Mouse (Mus musculus) intestine, postnatal 0 days (tissue): ENCODE results near the gene Slc22a16. TPM values are rescaled to one million over a fixed set of nuclear protein-coding genes. Genes with fewer than 3 reads are reported as not detected.
"Not testable (repeated sequence)": the region's sequence is repeated elsewhere in the genome, so short reads cannot be mapped to it uniquely, and the experiment has no call there.

Source experiments
- ATAC-seq: fragments of 200-750 bp; cut with Nextera tagmentation; 2 replicates; pipeline ENCODE4 v1.8.0; 2017; ENCODE audit warnings: mild to moderate bottlenecking, moderate TSS enrichment, moderate library complexity
- H3K27ac ChIP-seq: fragments of 300-500 bp; sonication (generic); 2 replicates; pipeline ENCODE4 v1.5.1; 2014; ENCODE audit warnings: mild to moderate bottlenecking, low read depth, low read length, moderate library complexity
- H3K27me3 ChIP-seq: fragments of 300-500 bp; sonication (generic); replicated peaks from 2 replicates; pipeline ENCODE4 v1.6.1; 2014; ENCODE audit warnings: low read length, mixed read lengths; ENCODE audit not compliant: control insufficient read depth, insufficient read depth
- H3K36me3 ChIP-seq: fragments of 300-500 bp; sonication (generic); 2 replicates; pipeline ENCODE4 v1.6.1; 2014; ENCODE audit warnings: mild to moderate bottlenecking, moderate library complexity; ENCODE audit not compliant: control insufficient read depth, insufficient read depth
- H3K4me1 ChIP-seq: fragments of 300-500 bp; sonication (generic); replicated peaks from 2 replicates; pipeline ENCODE4 v1.6.1; 2014; ENCODE audit warnings: antibody characterized with exemption, low read length, mixed read lengths; ENCODE audit not compliant: control insufficient read depth, insufficient read depth
- H3K4me2 ChIP-seq: fragments of 300-500 bp; sonication (generic); replicated peaks from 2 replicates; pipeline ENCODE4 v1.6.1; 2014; ENCODE audit warnings: low read depth, mild to moderate bottlenecking, moderate library complexity
- H3K4me3 ChIP-seq: fragments of 300-500 bp; sonication (generic); 2 replicates; pipeline ENCODE4 v1.5.1; 2014; ENCODE audit warnings: low read depth, low read length
- H3K9ac ChIP-seq: fragments of 300-500 bp; sonication (generic); 2 replicates; pipeline ENCODE4 v1.6.1; 2014; ENCODE audit warnings: mild to moderate bottlenecking, low read depth, low read length
- H3K9me3 ChIP-seq: fragments of 300-500 bp; sonication (generic); 2 replicates; pipeline ENCODE4 v1.6.1; 2016; ENCODE audit warnings: mixed run types; ENCODE audit not compliant: control insufficient read depth
- CTCF ChIP-seq: sonication (generic); IDR thresholded peaks from 2 replicates; pipeline ENCODE4 v1.5.1; 2016; ENCODE audit warnings: low read depth, mild to moderate bottlenecking, control low read depth, antibody characterized with exemption, moderate library complexity
- WGBS: fragments of 180-500 bp; shearing (Covaris S2); extraction: QIAGEN DNeasy Blood & Tissue Kit; methylation state at CpG from one replicate; pipeline ENCODE4 v1.1.7; 2014; 5-methylcytosine and 5-hydroxymethylcytosine counted together
- polyA plus RNA-seq: library from polyadenylated mRNA; unstranded; fragments of >200 nt; fragmentation: Nextera tagmentation; extraction: Ambion mirVana; gene quantifications from 2 replicates; pipeline ENCODE4 v1.2.1, GENCODE M21; 2015

Slc22a16 gene
- polyA plus RNA-seq, 1 experiment from 2014 or later, result not detected

- no peak for ATAC-seq
- no peaks in the 10 kb centered on the region for H3K36me3 ChIP-seq
- WGBS, result 69% methylated on average over 6 of the region's 6 CpGs
- no peaks in the 10 kb centered on the region for H3K4me1 ChIP-seq
- H3K9me3 ChIP-seq, result no peaks in the 10 kb centered on the region
- no peak overlapping the region for H3K4me2 ChIP-seq
- no peak overlapping the region for H3K9ac ChIP-seq
- no peak for TF ChIP-seq CTCF
- H3K4me3 ChIP-seq, result no peak overlapping the region
- no peaks in the 10 kb centered on the region for H3K27me3 ChIP-seq
- H3K27ac ChIP-seq, result no peak overlapping the region
Observed at GRCm38 (mm10) chr10:40541351-40541750, 28.8 kb upstream of the Slc22a16 start.

DNA sequence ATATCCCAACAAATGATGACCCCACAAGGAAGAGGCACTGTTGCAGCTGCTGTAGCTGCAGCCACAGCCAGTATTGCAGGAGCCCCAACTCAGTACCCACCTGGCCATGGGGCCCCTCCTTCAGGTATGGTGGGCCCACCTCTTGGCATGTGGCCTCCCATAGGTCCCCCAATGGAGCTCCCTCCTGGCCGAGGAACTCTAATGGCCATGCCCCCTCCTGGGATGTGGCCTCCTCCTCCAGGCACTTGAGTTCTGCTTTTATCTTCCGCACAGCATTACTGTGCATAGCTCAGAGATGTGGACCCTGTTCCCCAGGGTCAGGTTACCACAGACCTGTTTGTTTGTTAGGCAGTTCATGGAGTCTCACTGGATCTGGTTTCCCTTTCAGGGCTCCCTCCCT is 20.8 kb upstream of the Slc22a16 start:
- H3K27ac ChIP-seq, result no peak overlapping the region
- 55% methylated on average over 2 of the region's 2 CpGs for WGBS
- H3K4me1 ChIP-seq, result no peaks in the 10 kb centered on the region; the same call in 1 of the 2 replicates
- no peaks in the 10 kb centered on the region for H3K36me3 ChIP-seq
- H3K4me2 ChIP-seq, result no peak overlapping the region
- H3K27me3 ChIP-seq, result no peaks in the 10 kb centered on the region
- no peak overlapping the region for H3K4me3 ChIP-seq
- H3K9me3 ChIP-seq, result no peaks in the 10 kb centered on the region
- no peak overlapping the region for H3K9ac ChIP-seq
- no peak for TF ChIP-seq CTCF
- ATAC-seq, result peak; percentile 25; the same call in 1 of the 2 replicates

DNA sequence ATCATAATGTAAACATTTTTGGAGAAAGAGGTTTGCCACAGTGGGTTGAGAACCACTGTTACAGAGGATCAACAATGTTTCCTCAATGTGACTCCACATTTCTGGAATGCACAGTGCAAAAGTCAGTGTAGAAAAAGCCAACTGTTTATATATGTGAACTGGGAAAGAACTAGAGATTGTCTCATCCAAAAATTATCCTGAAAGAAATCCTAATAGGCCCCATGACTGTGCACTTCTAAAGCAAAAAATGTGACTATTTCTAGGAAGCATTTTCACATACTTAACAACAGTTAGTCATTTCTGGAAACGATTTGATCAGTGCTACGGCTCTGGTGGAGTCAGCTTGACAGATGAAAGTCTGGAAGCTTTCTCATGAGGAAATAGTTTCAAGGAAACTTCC is 18.3 kb upstream of the Slc22a16 start:
- H3K36me3 ChIP-seq, result no peaks in the 10 kb centered on the region
- ATAC-seq, result no peak
- no peak overlapping the region for H3K4me2 ChIP-seq
- no peak overlapping the region for H3K27ac ChIP-seq
- H3K4me1 ChIP-seq, result no peaks in the 10 kb centered on the region; the same call in 1 of the 2 replicates
- H3K9me3 ChIP-seq, result no peaks in the 10 kb centered on the region
- no peak overlapping the region for H3K4me3 ChIP-seq
- 25% methylated on average over 2 of the region's 2 CpGs for WGBS
- TF ChIP-seq CTCF, result no peak
- no peak overlapping the region for H3K9ac ChIP-seq
- H3K27me3 ChIP-seq, result no peaks in the 10 kb centered on the region

GRCm38 (mm10) chr10:40565695-40566094 is 4.4 kb upstream of the Slc22a16 start:
- 94% methylated on average over 6 of the region's 6 CpGs for WGBS
- H3K4me2 ChIP-seq, H3K4me3 ChIP-seq, ATAC-seq, H3K27ac ChIP-seq, H3K27me3 ChIP-seq, H3K9ac ChIP-seq, H3K4me1 ChIP-seq, H3K9me3 ChIP-seq, H3K36me3 ChIP-seq: not testable (repeated sequence)

- no peaks in the 10 kb centered on the region for H3K9me3 ChIP-seq
- H3K27me3 ChIP-seq, result no peaks in the 10 kb centered on the region
- no peak for TF ChIP-seq CTCF
- ATAC-seq, result no peak
- H3K36me3 ChIP-seq, result no peaks in the 10 kb centered on the region
- H3K27ac ChIP-seq, result no peak overlapping the region
- 90% methylated on average over 7 of the region's 7 CpGs for WGBS
- peaks cover 2% of the 10 kb centered on the region; the same call in 1 of the 2 replicates for H3K4me1 ChIP-seq
- no peak overlapping the region for H3K4me3 ChIP-seq
- no peak overlapping the region for H3K9ac ChIP-seq
- no peak overlapping the region for H3K4me2 ChIP-seq
Observed at GRCm38 (mm10) chr10:40575912-40576634, 5.9 kb downstream of the Slc22a16 start.

DNA sequence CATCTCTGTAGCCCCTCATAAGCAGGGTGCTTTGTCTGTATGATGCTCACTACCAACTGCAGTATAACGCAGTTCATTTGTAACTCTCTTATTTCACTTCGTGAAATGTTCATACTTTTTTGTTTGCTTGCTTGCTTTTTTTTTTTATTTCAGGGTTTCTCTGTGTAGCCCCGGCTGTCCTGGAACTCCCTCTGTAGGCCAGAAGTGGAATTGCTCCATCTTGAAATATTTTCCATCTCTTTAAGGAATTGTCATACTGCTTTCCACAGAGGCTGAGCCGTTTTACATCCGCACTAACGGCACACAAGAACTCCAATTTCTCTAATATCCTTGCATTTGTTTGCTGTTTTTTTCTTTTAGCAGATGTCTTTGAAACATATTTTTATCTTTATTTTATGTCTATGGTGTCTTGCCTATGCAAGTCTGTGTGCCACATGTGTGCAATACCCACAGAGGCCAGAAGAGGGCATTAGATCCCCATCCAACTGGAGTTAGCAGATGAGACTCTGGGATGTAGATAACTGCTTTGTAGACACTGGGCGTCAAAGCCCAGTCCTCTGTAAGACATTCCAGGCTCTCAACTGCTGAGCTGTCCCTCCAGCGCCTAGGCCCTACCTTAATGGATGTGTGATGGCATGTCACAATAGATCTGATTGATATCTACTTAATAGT is 13.6 kb downstream of the Slc22a16 start:
- Histone ChIP-seq H3K9ac (no peak overlapping the region), H3K36me3 (no peaks in the 10 kb centered on the region), H3K4me3 (no peak overlapping the region), H3K4me2 (no peak overlapping the region), H3K27ac (no peak overlapping the region), H3K4me1 (no peaks in the 10 kb centered on the region), H3K27me3 (no peaks in the 10 kb centered on the region), H3K9me3 (no peaks in the 10 kb centered on the region)
- TF ChIP-seq CTCF, result peak; percentile 52
- no peak for ATAC-seq
- 78% methylated on average over 8 of the region's 8 CpGs for WGBS
